Mouse (Mus musculus): ENCODE data around the gene Antxr2. TPM values are rescaled to one million over a fixed set of nuclear protein-coding genes. Genes with fewer than 3 reads are reported as not detected.

Antxr2 gene
- polyA plus RNA-seq, 2 experiments: 1.1 to 4.0 TPM

DNA sequence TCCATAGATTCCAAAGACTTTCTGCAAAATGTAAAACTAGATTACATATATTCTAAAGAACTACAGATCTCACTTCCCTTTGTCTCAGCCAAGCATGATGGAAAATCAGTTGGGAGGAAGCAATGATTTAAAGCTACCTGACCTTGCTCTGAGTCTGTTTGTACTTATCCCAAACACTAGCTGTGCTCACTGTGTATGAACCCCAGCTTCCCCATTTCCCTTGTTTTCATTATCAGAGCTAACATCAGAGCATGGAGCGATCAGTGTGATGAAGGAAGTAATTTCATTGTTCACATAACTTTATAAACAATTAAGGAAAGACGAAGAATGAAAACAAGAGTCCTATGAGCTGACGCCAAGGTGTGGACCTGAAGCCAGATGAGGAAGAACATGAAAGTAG is 68.3 kb downstream of the Antxr2 start:
- DNase-seq (ENCODE audit: low read depth in 3 of 3, low spot score in 3 of 3) (no peak), ATAC-seq (ENCODE audit: insufficient read depth) (no peak)
- TF ChIP-seq CTCF (IDR thresholded peaks at IDR 0.05; ENCODE audit: low read depth) (no peak), EP300 (IDR thresholded peaks at IDR 0.05; ENCODE audit: low read depth) (no peak)
- H3K4me1 ChIP-seq (replicated peaks; ENCODE audit: control insufficient read depth in 2 of 2, insufficient read depth in 2 of 2, low read length in 1 of 2): no peaks in the 10 kb centered on the region; a peak in 1 of 4 replicates
- H3K27ac ChIP-seq: no peak overlapping the region
- no peaks in the 10 kb centered on the region for H3K9me3 ChIP-seq (ENCODE audit: control insufficient read depth, low read length)
- 62% methylated on average over 3 of the region's 3 CpGs for WGBS (ENCODE audit: insufficient replicate concordance)
- no peaks in the 10 kb centered on the region; the same call in 1 of the 2 replicates for H3K36me3 ChIP-seq (replicated peaks; ENCODE audit: control insufficient read depth, insufficient read depth, low read depth)
- H3K4me3 ChIP-seq (ENCODE audit: insufficient read depth in 1 of 2, low read depth in 2 of 2, low read length in 2 of 2): no peak overlapping the region
- no peaks in the 10 kb centered on the region for H3K27me3 ChIP-seq (ENCODE audit: control insufficient read depth, insufficient read depth, low read length)
- H3K4me2 ChIP-seq (ENCODE audit: low read depth): no peak overlapping the region
- no peak overlapping the region for H3K9ac ChIP-seq (replicated peaks)

DNA sequence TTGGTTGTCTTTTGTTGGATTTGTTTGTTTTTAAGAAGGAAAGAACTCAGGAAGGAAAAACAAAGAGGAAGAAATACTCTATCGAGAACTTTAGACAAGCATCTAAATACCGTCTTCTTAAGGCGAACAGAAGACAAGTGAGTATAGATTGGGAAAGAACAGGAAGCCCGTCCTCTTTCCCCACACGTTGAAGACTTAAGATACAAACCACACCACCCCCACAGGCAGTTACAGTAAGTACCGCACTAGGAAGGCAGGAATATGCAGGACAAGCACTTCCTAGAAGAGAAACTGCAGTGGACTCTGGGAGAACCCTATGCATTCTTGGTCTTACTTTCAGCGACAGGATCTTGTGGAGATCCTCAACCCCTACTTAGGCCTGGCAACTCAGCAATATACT is 69.1 kb downstream of the Antxr2 start:
- no peak overlapping the region for H3K4me3 ChIP-seq (ENCODE audit: insufficient read depth in 1 of 2, low read depth in 2 of 2, low read length in 2 of 2)
- H3K27ac ChIP-seq: no peak overlapping the region
- ATAC-seq (ENCODE audit: insufficient read depth): no peak
- H3K9me3 ChIP-seq (ENCODE audit: control insufficient read depth, low read length): no peaks in the 10 kb centered on the region
- no peaks in the 10 kb centered on the region; a peak in 1 of 4 replicates for H3K4me1 ChIP-seq (replicated peaks; ENCODE audit: control insufficient read depth in 2 of 2, insufficient read depth in 2 of 2, low read length in 1 of 2)
- no peak overlapping the region for H3K9ac ChIP-seq (replicated peaks)
- WGBS (ENCODE audit: insufficient replicate concordance): 25% methylated on average over 7 of the region's 7 CpGs
- H3K4me2 ChIP-seq (ENCODE audit: low read depth): no peak overlapping the region
- H3K36me3 ChIP-seq (replicated peaks; ENCODE audit: control insufficient read depth, insufficient read depth, low read depth): no peaks in the 10 kb centered on the region; the same call in 1 of the 2 replicates
- TF ChIP-seq CTCF (IDR thresholded peaks at IDR 0.05; ENCODE audit: low read depth) (no peak), EP300 (IDR thresholded peaks at IDR 0.05; ENCODE audit: low read depth) (no peak)
- H3K27me3 ChIP-seq (ENCODE audit: control insufficient read depth, insufficient read depth, low read length): no peaks in the 10 kb centered on the region
- DNase-seq (ENCODE audit: low read depth in 3 of 3, low spot score in 3 of 3): no peak

DNA sequence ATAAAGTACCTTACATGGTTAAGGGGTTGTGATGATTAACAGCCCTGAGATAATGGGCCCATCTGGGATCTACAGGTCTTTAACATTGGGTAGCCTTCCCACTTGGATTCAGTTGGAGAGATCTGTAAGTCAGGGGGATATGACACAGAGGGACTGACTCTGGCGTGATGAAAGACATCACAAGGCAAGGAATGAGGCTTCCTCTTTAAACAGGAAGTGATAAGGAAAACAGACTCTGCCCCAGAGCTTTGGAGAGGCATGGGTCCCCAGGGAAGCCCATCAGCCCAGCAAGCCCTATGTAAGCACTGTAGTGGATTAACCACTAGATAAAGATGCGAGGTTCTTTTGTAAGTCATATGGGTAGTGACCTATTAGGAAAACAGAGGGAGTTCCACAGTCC is 71.2 kb downstream of the Antxr2 start:
- H3K4me3 ChIP-seq (ENCODE audit: insufficient read depth in 1 of 2, low read depth in 2 of 2, low read length in 2 of 2): no peak overlapping the region
- H3K4me1 ChIP-seq (replicated peaks; ENCODE audit: control insufficient read depth in 2 of 2, insufficient read depth in 2 of 2, low read length in 1 of 2): no peaks in the 10 kb centered on the region; a peak in 1 of 4 replicates
- H3K9me3 ChIP-seq (ENCODE audit: control insufficient read depth, low read length): no peaks in the 10 kb centered on the region
- no peaks in the 10 kb centered on the region; the same call in 1 of the 2 replicates for H3K36me3 ChIP-seq (replicated peaks; ENCODE audit: control insufficient read depth, insufficient read depth, low read depth)
- no peak overlapping the region for H3K4me2 ChIP-seq (ENCODE audit: low read depth)
- no peak overlapping the region for H3K27ac ChIP-seq
- DNase-seq (ENCODE audit: low read depth in 3 of 3, low spot score in 3 of 3) (no peak), ATAC-seq (ENCODE audit: insufficient read depth) (no peak)
- no peak for TF ChIP-seq CTCF (IDR thresholded peaks at IDR 0.05; ENCODE audit: low read depth)
- 19% methylated on average over 2 of the region's 2 CpGs for WGBS (ENCODE audit: insufficient replicate concordance)
- H3K27me3 ChIP-seq (ENCODE audit: control insufficient read depth, insufficient read depth, low read length): no peaks in the 10 kb centered on the region
- no peak overlapping the region for H3K9ac ChIP-seq (replicated peaks)

DNA sequence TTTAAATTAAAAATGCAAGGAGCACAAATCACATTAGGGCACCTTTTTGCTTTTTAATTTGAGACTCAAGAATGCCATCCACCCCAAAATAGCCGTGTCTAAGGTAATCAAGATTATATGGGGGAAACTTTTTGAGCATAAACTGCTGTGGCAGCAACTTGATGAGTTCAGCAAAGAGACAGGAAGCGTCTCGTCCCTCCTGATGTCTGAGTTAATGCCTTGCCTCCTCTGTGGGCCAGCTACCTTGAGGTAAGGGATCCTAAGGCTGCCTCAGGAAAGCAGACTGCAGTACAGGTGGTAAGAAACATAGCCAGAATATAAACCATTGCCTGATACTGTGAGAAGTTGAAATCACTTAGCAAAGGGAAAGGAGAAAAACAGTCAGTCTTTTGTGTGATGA is 71.8 kb downstream of the Antxr2 start:
- DNase-seq (ENCODE audit: low read depth in 3 of 3, low spot score in 3 of 3): no peak
- Histone ChIP-seq H3K4me2 (ENCODE audit: low read depth) (no peak overlapping the region), H3K36me3 (replicated peaks; ENCODE audit: control insufficient read depth, insufficient read depth, low read depth) (no peaks in the 10 kb centered on the region; the same call in 1 of the 2 replicates), H3K4me1 (replicated peaks; ENCODE audit: control insufficient read depth in 2 of 2, insufficient read depth in 2 of 2, low read length in 1 of 2) (no peaks in the 10 kb centered on the region; a peak in 1 of 4 replicates), H3K9me3 (ENCODE audit: control insufficient read depth, low read length) (no peaks in the 10 kb centered on the region), H3K4me3 (ENCODE audit: insufficient read depth in 1 of 2, low read depth in 2 of 2, low read length in 2 of 2) (no peak overlapping the region), H3K27me3 (ENCODE audit: control insufficient read depth, insufficient read depth, low read length) (no peaks in the 10 kb centered on the region), H3K9ac (replicated peaks) (no peak overlapping the region), H3K27ac (no peak overlapping the region)
- 55% methylated on average over 3 of the region's 3 CpGs for WGBS (ENCODE audit: insufficient replicate concordance)
- TF ChIP-seq EP300 (IDR thresholded peaks at IDR 0.05; ENCODE audit: low read depth) (no peak), CTCF (IDR thresholded peaks at IDR 0.05; ENCODE audit: low read depth) (no peak)
- ATAC-seq (ENCODE audit: insufficient read depth): no peak

DNA sequence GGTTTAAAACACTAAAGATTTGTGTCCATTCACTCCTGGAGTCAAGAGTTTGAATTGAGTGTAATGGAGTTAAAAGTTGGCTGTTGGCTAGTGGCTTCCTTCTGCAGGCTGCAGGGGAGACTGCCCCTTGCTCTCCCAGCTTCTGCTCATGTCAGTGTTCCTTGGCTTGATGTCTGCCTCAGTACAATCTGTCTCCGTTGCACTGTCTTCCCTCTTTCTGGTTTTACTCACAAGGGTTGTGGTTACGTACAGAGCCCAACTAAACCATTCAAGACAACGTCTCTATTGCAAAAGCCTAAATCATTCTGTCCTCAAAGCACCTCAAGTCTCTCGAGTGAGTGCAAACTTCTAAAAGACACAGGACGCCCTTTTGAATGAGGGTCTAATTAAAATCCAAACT is 73.3 kb downstream of the Antxr2 start:
- no peak overlapping the region for H3K4me3 ChIP-seq (ENCODE audit: insufficient read depth in 1 of 2, low read depth in 2 of 2, low read length in 2 of 2)
- no peak for ATAC-seq (ENCODE audit: insufficient read depth)

More for the DNA sequence above, 73.3 kb downstream of the Antxr2 start:
- no peak for DNase-seq (ENCODE audit: low read depth in 3 of 3, low spot score in 3 of 3)
- no peaks in the 10 kb centered on the region for H3K27me3 ChIP-seq (ENCODE audit: control insufficient read depth, insufficient read depth, low read length)
- TF ChIP-seq EP300 (IDR thresholded peaks at IDR 0.05; ENCODE audit: low read depth) (no peak), CTCF (IDR thresholded peaks at IDR 0.05; ENCODE audit: low read depth) (no peak)
- H3K4me1 ChIP-seq (replicated peaks; ENCODE audit: control insufficient read depth in 2 of 2, insufficient read depth in 2 of 2, low read length in 1 of 2): no peaks in the 10 kb centered on the region; a peak in 1 of 4 replicates
- no peak overlapping the region for H3K27ac ChIP-seq
- no peaks in the 10 kb centered on the region; the same call in 1 of the 2 replicates for H3K36me3 ChIP-seq (replicated peaks; ENCODE audit: control insufficient read depth, insufficient read depth, low read depth)
- 58% methylated on average over 5 of the region's 5 CpGs for WGBS (ENCODE audit: insufficient replicate concordance)
- no peak overlapping the region for H3K4me2 ChIP-seq (ENCODE audit: low read depth)
- H3K9ac ChIP-seq (replicated peaks): no peak overlapping the region
- H3K9me3 ChIP-seq (ENCODE audit: control insufficient read depth, low read length): no peaks in the 10 kb centered on the region
